Mouse (Mus musculus): ENCODE results near the gene Ormdl1. TPM values are rescaled to one million over a fixed set of nuclear protein-coding genes. Genes with fewer than 3 reads are reported as not detected.

The Ormdl1 gene
- 3.3 and 6.4 TPM in 2 replicates for polyA plus RNA-seq (2012; rRNA removed)

DNA sequence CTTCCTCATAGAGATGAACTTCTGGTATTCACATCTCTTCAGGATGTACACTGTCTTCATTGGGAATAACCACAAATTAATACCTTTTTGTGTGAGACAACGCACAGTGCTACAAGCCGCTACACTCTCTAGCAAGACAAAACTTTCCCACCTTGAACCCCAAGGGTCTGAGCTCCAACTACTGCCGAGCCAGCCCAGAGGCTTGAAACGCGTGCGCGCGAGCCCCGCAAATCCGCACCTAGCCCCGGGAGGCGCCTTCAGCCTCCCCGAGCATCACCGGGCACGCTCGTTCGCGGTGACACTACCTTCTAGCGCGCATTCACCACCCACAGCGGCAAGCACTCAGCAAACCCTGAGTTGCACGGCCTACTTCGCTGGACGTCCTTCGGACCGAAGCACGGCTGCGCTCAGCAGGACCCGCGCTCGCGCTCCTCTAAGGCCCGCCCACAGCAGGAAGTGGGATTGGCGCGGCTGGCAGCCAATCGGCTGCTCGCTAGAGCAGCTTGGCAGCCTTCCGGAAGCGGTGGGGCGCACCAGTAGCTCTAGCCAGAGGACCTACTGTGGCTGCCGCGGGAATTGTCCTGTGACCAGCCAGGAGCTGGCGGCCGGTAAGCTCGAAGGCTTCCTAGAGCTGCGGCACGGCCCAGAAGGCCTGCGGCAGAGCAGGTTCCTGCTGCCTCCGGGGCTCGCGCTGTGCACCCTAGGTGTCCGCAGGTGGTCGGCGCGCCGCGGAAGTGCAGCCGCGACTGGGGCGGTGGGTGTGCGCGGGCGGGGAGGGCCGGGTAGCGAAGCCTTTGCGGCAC is at the start of gene Ormdl1, which contains the start of the genes Pms1 and Gm28778:
Ormdl1 (plus strand) TSS at position 515 of the 803 bp plus-strand sequence.
Pms1 (minus strand) TSS at position 438 of the 803 bp plus-strand sequence.
Gm28778 (plus strand) TSS at position 531 of the 803 bp plus-strand sequence.

DNA sequence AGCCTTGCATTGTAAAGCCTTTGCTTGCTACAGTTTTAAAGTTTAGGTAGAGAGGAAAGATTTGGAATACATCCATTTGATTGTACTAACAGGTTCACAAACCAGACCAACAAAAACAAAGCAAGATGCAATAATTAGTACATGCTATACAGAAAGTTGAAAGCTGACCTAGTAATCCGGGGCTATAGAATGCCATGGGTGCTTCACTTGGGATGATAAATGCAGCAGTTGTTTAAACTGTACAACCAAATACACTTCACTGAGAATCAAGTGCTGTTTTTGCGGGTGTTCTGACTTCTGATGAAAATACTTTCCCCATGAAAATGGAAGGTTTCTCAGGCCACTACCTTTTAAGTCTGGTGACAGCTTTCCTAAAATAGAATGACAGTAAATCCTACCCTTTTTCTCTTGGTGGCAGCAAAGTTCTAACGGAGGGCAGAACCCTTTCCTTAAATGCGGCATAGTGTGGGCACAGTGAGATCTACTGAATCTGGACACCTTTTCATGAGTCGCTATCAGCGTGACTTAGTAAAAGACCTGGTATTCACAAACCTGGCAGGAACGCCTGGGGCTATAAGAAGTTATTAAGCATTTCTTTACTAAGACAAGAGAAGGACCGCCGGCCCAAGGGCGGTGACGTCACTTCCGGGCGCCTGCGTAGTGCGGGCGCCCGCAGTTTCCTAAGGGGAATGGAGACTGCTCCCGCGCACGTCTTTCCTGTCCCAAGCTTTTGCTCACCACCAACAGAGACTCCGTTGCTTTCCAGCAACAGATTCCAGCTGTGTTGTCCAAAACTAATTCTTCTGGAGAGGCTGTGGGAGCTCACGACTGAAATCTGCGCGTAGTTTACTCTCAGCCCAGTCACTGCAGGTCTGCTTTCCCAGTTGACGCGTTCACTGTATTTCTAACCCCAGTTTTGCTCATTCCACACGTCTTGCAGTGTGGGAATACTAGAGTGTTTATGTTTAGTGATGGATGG is 16.4 kb downstream of the Ormdl1 start, which contains the start of gene Osgepl1:
Osgepl1 (plus strand) TSS at position 636 of the 979 bp plus-strand sequence.

DNA sequence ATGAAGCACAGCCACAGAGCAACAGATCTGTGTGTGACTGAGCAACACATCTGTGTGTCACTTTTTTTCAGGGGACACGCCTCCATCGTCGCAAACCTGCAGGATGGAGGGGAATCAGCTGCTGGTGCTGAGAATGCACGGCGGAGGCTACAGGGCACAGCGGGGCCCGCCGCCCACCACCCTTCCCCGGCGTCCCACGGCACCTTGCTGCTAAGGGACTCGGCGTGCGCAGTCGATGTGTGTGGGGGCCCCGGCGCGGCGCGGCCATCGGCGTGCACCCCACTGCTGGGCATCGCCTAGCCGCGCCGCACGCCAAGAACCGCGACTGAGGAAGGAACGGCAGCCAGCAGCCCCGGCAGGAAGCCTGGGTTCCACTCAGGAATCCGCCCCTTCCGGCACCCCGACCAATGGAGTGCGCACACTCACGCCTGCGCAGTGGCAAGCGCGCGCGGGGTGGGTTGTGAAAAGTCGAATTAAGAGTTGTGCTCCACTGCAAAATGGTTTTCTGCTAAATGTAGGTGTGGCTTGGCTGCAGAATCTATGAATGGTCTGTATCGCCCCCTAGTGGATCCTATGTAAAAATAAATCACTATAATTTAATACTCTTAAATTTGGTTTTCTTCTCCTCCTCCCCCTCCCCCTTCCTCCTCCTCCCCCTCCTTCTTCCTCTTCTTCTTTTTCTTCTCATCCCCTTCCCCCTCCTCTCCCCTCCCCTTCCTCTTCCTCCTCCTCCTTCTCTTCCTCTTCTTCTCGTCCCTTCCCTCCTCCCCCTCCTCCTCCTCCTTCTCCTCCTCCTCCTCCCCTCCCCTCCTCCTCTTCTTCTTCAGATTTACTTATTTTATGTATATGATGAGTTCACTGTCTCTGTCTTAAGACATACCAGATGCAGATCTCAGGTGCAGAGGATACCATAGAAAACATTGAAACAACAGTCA is 55.7 kb downstream of the Ormdl1 start, which contains the start of the genes Asdurf, Gm28551 and Asnsd1:
Asdurf (minus strand) TSS at position 293 of the 935 bp plus-strand sequence.
Gm28551 (minus strand) TSS at position 341 of the 935 bp plus-strand sequence.
Asnsd1 (minus strand) TSS at position 426 of the 935 bp plus-strand sequence.

Other genes starting within 250 kb of the Ormdl1 start
- not detected in 2 replicates for gene Mstn, start 235.5 kb upstream of the Ormdl1 start, polyA plus RNA-seq (2012; rRNA removed)
- gene 1700019A02Rik, start 109.5 kb upstream of the Ormdl1 start, polyA plus RNA-seq (2012; rRNA removed) = not detected in 2 replicates
- 1.5 and 1.7 TPM in 2 replicates for gene Pms1, start 77 bp upstream of the Ormdl1 start, polyA plus RNA-seq (2012; rRNA removed)
- 19.3 and 29.3 TPM in 2 replicates for gene Gm28778, start within 50 bp of the Ormdl1 start, polyA plus RNA-seq (2012; rRNA removed)
- 1.6 and 3.5 TPM in 2 replicates for gene Osgepl1, start 16.5 kb downstream of the Ormdl1 start, polyA plus RNA-seq (2012; rRNA removed)
- not detected in 2 replicates for gene Asdurf, start 55.5 kb downstream of the Ormdl1 start, polyA plus RNA-seq (2012; rRNA removed)
- not detected in 2 replicates for gene Gm28551, start 55.6 kb downstream of the Ormdl1 start, polyA plus RNA-seq (2012; rRNA removed)
- 1.8 and 2.7 TPM in 2 replicates for gene Asnsd1, start 55.7 kb downstream of the Ormdl1 start, polyA plus RNA-seq (2012; rRNA removed)

Measured in ovary, adult 2 months (tissue).